In genomic region chr8:10154439-10154745, GRCm38 (mm10) we compare ENCODE assay signal across 9 mouse cellular contexts. TPM values are rescaled to one million over a fixed set of nuclear protein-coding genes. Genes with fewer than 3 reads are reported as not detected.
DNase-seq lines count a peak whose midpoint lies in the region; ATAC-seq and TF ChIP-seq lines count a peak whose summit lies in the region.
"Had no signal": no experiment of that assay in that cellular context is flagged by ENCODE, and none has a peak within 500 bp of the region (broad histone marks: within the 10 kb centered on the region; RNA-seq: fewer than 3 reads in every experiment).

No protein-coding gene starts in this region.

- WGBS in forebrain, postnatal 0 days = 9% methylated on average over 4 of the region's 4 CpGs

- TF ChIP-seq POLR2A in ES-Bruce4 (IDR thresholded peaks at IDR 0.05; ENCODE audit: insufficient read depth, low read length) = no peak

- ATAC-seq in forebrain, postnatal 0 days = peak; percentile 28; the same call in 1 of the 2 replicates

- H3K4me2 ChIP-seq in forebrain, postnatal 0 days (ENCODE audit: low read depth) = peak overlapping the region; percentile 65

- peaks cover 4% of the 10 kb centered on the region; the same call in 1 of the 2 replicates for H3K27me3 ChIP-seq in ES-Bruce4 (ENCODE audit: control insufficient read depth, insufficient read depth, low read length, poor library complexity, severe bottlenecking)
- H3K27me3 ChIP-seq in forebrain, postnatal 0 days (ENCODE audit: insufficient read depth, low read length) = no peaks in the 10 kb centered on the region

- no peak for TF ChIP-seq CTCF in ES-Bruce4 (IDR thresholded peaks at IDR 0.05; ENCODE audit: low read depth, low read length)
- TF ChIP-seq CTCF in forebrain, postnatal 0 days (IDR thresholded peaks at IDR 0.05; ENCODE audit: low read depth) = peak; percentile 44

- TF ChIP-seq EP300 in ES-Bruce4 (IDR thresholded peaks at IDR 0.05; ENCODE audit: insufficient read depth, low read depth, low read length) = no peak

- peak overlapping the region; percentile 68 for H3K4me3 ChIP-seq in ES-Bruce4 (ENCODE audit: low read depth, low read length)
- H3K4me3 ChIP-seq in forebrain, postnatal 0 days (ENCODE audit: low read depth, low read length) = peak overlapping the region; percentile 74

- no peak overlapping the region for H3K27ac ChIP-seq in ES-Bruce4 (ENCODE audit: insufficient read depth, low read length)
- H3K27ac ChIP-seq in forebrain, postnatal 0 days (ENCODE audit: low read depth, low read length) = peak overlapping the region; percentile 71

- peak; percentile 29 for DNase-seq in embryo, embryonic 10 days (ENCODE audit: low spot score)
- DNase-seq in embryo, embryonic 9.5 days (ENCODE audit: extremely low spot score) = no peak
- peak; percentile 66 for DNase-seq in forebrain, postnatal 0 days
- DNase-seq in mesoderm, embryonic 11.5 days (ENCODE audit: low read depth, low spot score) = peak; percentile 20
- no peak for DNase-seq in spleen, adult 18-20 months
- DNase-seq in right cerebral cortex, adult 2 months (ENCODE audit: low spot score in 2 of 2) = no peak
- no peak for DNase-seq in cerebellum, postnatal 10 days
- DNase-seq: adrenal gland, postnatal 36 days had no signal

- H3K36me3 ChIP-seq in ES-Bruce4 (ENCODE audit: control insufficient read depth, insufficient read depth, low read length, poor library complexity, severe bottlenecking) = no peaks in the 10 kb centered on the region
- H3K36me3 ChIP-seq in forebrain, postnatal 0 days (ENCODE audit: insufficient read depth) = no peaks in the 10 kb centered on the region

- peaks cover 4% of the 10 kb centered on the region for H3K9me3 ChIP-seq in ES-Bruce4 (replicated peaks; ENCODE audit: control insufficient read depth, insufficient read depth, low read length, poor library complexity, severe bottlenecking)
- H3K9me3 ChIP-seq in forebrain, postnatal 0 days (ENCODE audit: low read length) = no peaks in the 10 kb centered on the region

- peak overlapping the region; percentile 33; the same call in 1 of the 2 replicates for H3K9ac ChIP-seq in ES-Bruce4 (ENCODE audit: low read depth, poor library complexity, severe bottlenecking)
- peak overlapping the region; percentile 70 for H3K9ac ChIP-seq in forebrain, postnatal 0 days

- H3K4me1 ChIP-seq in ES-Bruce4 (ENCODE audit: control insufficient read depth, insufficient read depth, low read length) = no peaks in the 10 kb centered on the region
- H3K4me1 ChIP-seq in forebrain, postnatal 0 days (ENCODE audit: insufficient read depth) = peaks cover 25% of the 10 kb centered on the region; the same call in 1 of the 2 replicates

RNA-seq across cellular contexts. Expression of gene Myo16, which starts 0.7 kb away (rescaled TPM):
- not detected in 2 replicates for polyA plus RNA-seq in ES-Bruce4 (2011; ENCODE audit: insufficient read depth, insufficient read length, low read depth, missing spikeins)
- total RNA-seq in forebrain, postnatal 0 days (2014; rRNA removed) = 56.3 and 58.6 TPM in 2 replicates
- polyA plus RNA-seq in forebrain, postnatal 0 days (2015; fragmentation: Nextera tagmentation; extraction: Ambion mirVana) = 3.8 and 5.5 TPM in 2 replicates
- total RNA-seq: adrenal gland, postnatal 36 days had no signal

Comparison
In these comparisons a context has a peak if more than half of its experiments do, and no peak if none do; other contexts are left out.
1. DNase-seq: peak in embryo, embryonic 10 days (single experiment), forebrain, postnatal 0 days (single experiment) and mesoderm, embryonic 11.5 days (single experiment); none in embryo, embryonic 9.5 days (single experiment), spleen, adult 18-20 months (0 of 2), right cerebral cortex, adult 2 months (0 of 2) and cerebellum, postnatal 10 days (0 of 2).